Mouse (Mus musculus) heart, adult 2 months (tissue): ENCODE results near the gene Krtap31-2. TPM values are rescaled to one million over a fixed set of nuclear protein-coding genes. Genes with fewer than 3 reads are reported as not detected.

Experiments used
- DNase-seq, 2 experiments: peaks; one replicate each; pipeline ENCODE4 v3.0.0; 2021
- H3K27ac ChIP-seq: fragments of 200-600 bp; 2 replicates; pipeline ENCODE4 v1.8.1; 2022
- H3K27me3 ChIP-seq: fragments of 200-500 bp; 2 replicates; pipeline ENCODE4 v1.6.1; 2012; ENCODE audit warnings: mild to moderate bottlenecking, low read length, inconsistent platforms, mixed read lengths; ENCODE audit not compliant: control insufficient read depth, insufficient read depth
- H3K36me3 ChIP-seq: fragments of 200-500 bp; 2 replicates; pipeline ENCODE4 v1.6.1; 2012; ENCODE audit warnings: low read length, inconsistent platforms; ENCODE audit not compliant: control insufficient read depth, insufficient read depth
- H3K4me1 ChIP-seq: fragments of 200-500 bp; 2 replicates; pipeline ENCODE4 v1.6.1; 2011; ENCODE audit warnings: low read length; ENCODE audit not compliant: control insufficient read depth, insufficient read depth
- H3K4me3 ChIP-seq: fragments of 200-600 bp; 2 replicates; pipeline ENCODE4 v1.8.1; 2022
- H3K79me2 ChIP-seq: fragments of 200-500 bp; replicated peaks from 2 replicates; pipeline ENCODE4 v1.6.1; 2012; ENCODE audit warnings: mild to moderate bottlenecking, inconsistent platforms, low read length, moderate library complexity, mixed read lengths; ENCODE audit not compliant: control insufficient read depth, insufficient read depth
- H3K9ac ChIP-seq: fragments of 200-500 bp; 2 replicates; pipeline ENCODE4 v1.6.1; 2012; ENCODE audit warnings: low read depth, mild to moderate bottlenecking, control low read depth, inconsistent platforms, low read length, mixed read lengths
- CTCF ChIP-seq: fragments of 200-600 bp; IDR thresholded peaks from 2 replicates; pipeline ENCODE4 v1.8.1; 2022; ENCODE audit warnings: antibody characterized with exemption, mild to moderate bottlenecking, moderate library complexity
- EP300 ChIP-seq: fragments of 200-500 bp; IDR thresholded peaks from 2 replicates; pipeline ENCODE4 v1.6.1; 2011; ENCODE audit warnings: low read depth, low read length, control low read depth; ENCODE audit not compliant: insufficient read depth
- POLR2A ChIP-seq: fragments of 200-500 bp; IDR thresholded peaks from 2 replicates; pipeline ENCODE4 v1.6.1; 2011; ENCODE audit warnings: mild to moderate bottlenecking, low read depth, low read length, control low read depth; ENCODE audit not compliant: insufficient read depth
- WGBS: fragments of 180-500 bp; shearing (Covaris S2); methylation state at CpG from one replicate; pipeline ENCODE4 v1.1.7; 2018; 5-methylcytosine and 5-hydroxymethylcytosine counted together
- intact Hi-C: fragments of 180-260 bp; cut with DNase I; formaldehyde crosslinking; loops from one replicate; pipeline ENCODE4 v1.15.1; 2025
- polyA plus RNA-seq: library from polyadenylated mRNA; depleted of rRNA; stranded (reverse); fragments of >200 nt; gene quantifications from 2 replicates; pipeline ENCODE4 v1.2.3, GENCODE M21; 2012; rRNA removed
- total RNA-seq, 2 experiments: library from RNA; stranded (reverse); gene quantifications; 2 replicates each; pipeline ENCODE4 v1.2.3; 2021

The Krtap31-2 gene
- total and polyA plus RNA-seq, 3 experiments: not detected

- Histone ChIP-seq H3K4me1 (no peaks in the 10 kb centered on the region), H3K27me3 (no peaks in the 10 kb centered on the region; the same call in 1 of the 2 replicates), H3K4me3 (no peak overlapping the region), H3K27ac (no peak overlapping the region), H3K79me2 (no peaks in the 10 kb centered on the region), H3K9ac (no peak overlapping the region), H3K36me3 (no peaks in the 10 kb centered on the region)
- intact Hi-C loops: no loop called here
- TF ChIP-seq EP300 (no peak), CTCF (no peak), POLR2A (no peak)
- no peak for DNase-seq
- 52% methylated on average over 2 of the region's 2 CpGs for WGBS
These were observed 29.9 kb downstream of the Krtap31-2 start for GRCm38 (mm10) chr11:99965961-99966360.

GRCm38 (mm10) chr11:99978953-99979352, 42.9 kb downstream of the Krtap31-2 start, which contains the start of gene Krtap29-1:
Gene Krtap29-1, minus strand, starts transcription at chr11:99979053.
- H3K36me3 ChIP-seq: no peaks in the 10 kb centered on the region
- H3K27ac ChIP-seq: no peak within 1 kb of the TSS
- TF ChIP-seq EP300 (no peak), POLR2A (no peak)
- 75% methylated on average over 5 of the region's 5 CpGs for WGBS
- H3K79me2 ChIP-seq: no peaks in the 10 kb centered on the region
- DNase-seq: no peak
- no peak within 1 kb of the TSS for H3K4me3 ChIP-seq
- no peak within 1 kb of the TSS for H3K9ac ChIP-seq
- intact Hi-C loops: no loop called here
- H3K27me3 ChIP-seq: no peaks in the 10 kb centered on the region; the same call in 1 of the 2 replicates
- no peaks in the 10 kb centered on the region for H3K4me1 ChIP-seq

GRCm38 (mm10) chr11:99982731-99983130, 46.6 kb downstream of the Krtap31-2 start:
- H3K4me1 ChIP-seq: no peaks in the 10 kb centered on the region
- H3K9ac ChIP-seq: no peak overlapping the region
- no peak overlapping the region for H3K4me3 ChIP-seq
- TF ChIP-seq POLR2A (no peak), CTCF (no peak), EP300 (no peak)
- H3K27ac ChIP-seq: no peak overlapping the region
- DNase-seq: no peak
- 79% methylated on average over 9 of the region's 9 CpGs for WGBS
- no peaks in the 10 kb centered on the region for H3K36me3 ChIP-seq
- H3K27me3 ChIP-seq: no peaks in the 10 kb centered on the region; the same call in 1 of the 2 replicates
- intact Hi-C loops: no loop called here
- no peaks in the 10 kb centered on the region for H3K79me2 ChIP-seq

GRCm38 (mm10) chr11:99983442-99983841, 47.4 kb downstream of the Krtap31-2 start:
- TF ChIP-seq EP300 (no peak), POLR2A (no peak), CTCF (no peak)
- no peaks in the 10 kb centered on the region for H3K4me1 ChIP-seq
- intact Hi-C loops: no loop called here
- no peak overlapping the region for H3K4me3 ChIP-seq
- no peak for DNase-seq
- no peaks in the 10 kb centered on the region for H3K36me3 ChIP-seq
- no peaks in the 10 kb centered on the region for H3K79me2 ChIP-seq
- no peaks in the 10 kb centered on the region; the same call in 1 of the 2 replicates for H3K27me3 ChIP-seq
- WGBS: 78% methylated on average over 1 of the region's 1 CpGs
- no peak overlapping the region for H3K9ac ChIP-seq
- H3K27ac ChIP-seq: no peak overlapping the region

DNA sequence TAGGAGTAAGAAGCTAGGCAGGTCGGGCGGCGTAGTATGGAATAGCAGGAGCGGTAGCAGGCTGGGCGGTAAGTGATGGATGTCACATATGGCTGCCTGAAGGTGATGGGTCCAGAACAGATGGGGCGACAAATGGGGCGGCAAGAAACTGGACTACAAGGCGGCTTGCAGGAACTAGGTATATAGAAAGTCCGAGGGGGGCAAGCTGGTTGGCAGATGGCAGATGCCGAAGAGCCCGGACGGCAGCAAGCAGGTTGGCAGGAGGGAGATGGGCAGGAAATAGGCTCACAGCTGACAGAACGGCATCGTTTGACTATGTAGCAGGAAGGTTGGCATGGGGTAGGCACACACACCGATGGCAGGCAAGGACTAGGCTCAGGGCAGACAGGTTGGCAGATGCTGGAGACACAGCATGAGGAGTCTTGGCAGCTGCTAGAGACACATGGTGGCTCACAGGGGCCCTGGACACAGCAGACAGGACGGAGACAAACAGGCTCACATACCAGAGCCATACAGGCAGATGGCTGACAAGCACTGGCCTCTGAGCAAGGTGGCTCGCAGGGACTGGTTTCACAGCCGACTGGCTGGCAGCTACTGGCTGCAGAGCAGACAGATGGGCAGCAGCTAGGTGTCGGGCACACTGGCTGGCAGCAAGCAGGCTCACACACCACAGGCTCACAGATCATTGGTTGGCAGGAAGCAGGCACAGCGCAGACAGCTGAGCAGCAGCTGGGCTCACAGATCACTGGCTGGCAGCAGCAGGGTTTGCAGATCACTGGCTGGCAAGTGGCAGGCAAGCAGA, 49.4 kb downstream of the Krtap31-2 start:
- Histone ChIP-seq H3K79me2 (no peaks in the 10 kb centered on the region), H3K9ac (no peak overlapping the region), H3K27ac (no peak overlapping the region), H3K4me3 (no peak overlapping the region), H3K27me3 (no peaks in the 10 kb centered on the region; the same call in 1 of the 2 replicates), H3K36me3 (no peaks in the 10 kb centered on the region), H3K4me1 (no peaks in the 10 kb centered on the region)
- intact Hi-C loops: no loop called here
- WGBS: 74% methylated on average over 20 of the region's 20 CpGs
- TF ChIP-seq POLR2A: no peak
- no peak for TF ChIP-seq CTCF
- TF ChIP-seq EP300: no peak
- DNase-seq: peak in 1 of 2 experiments; percentile 15

- Histone ChIP-seq H3K9ac (no peak within 1 kb of the TSS), H3K27ac (no peak within 1 kb of the TSS), H3K79me2 (no peaks in the 10 kb centered on the region), H3K4me1 (no peaks in the 10 kb centered on the region), H3K27me3 (no peaks in the 10 kb centered on the region; the same call in 1 of the 2 replicates), H3K4me3 (no peak within 1 kb of the TSS), H3K36me3 (no peaks in the 10 kb centered on the region)
- no peak for DNase-seq
- no peak for TF ChIP-seq EP300
- no peak for TF ChIP-seq CTCF
- no peak for TF ChIP-seq POLR2A
- intact Hi-C loops: no loop called here
- 77% methylated on average over 8 of the region's 8 CpGs for WGBS
These were observed 50.1 kb downstream of the Krtap31-2 start, which contains the start of gene Krtap16-1 for GRCm38 (mm10) chr11:99986180-99986647. Gene Krtap16-1, minus strand, starts transcription at chr11:99986597.

Other genes starting within 250 kb of the Krtap31-2 start
Only the 30 nearest of the 32 such genes appear.
- gene Gm14180, start 202.0 kb upstream of the Krtap31-2 start, total RNA-seq: not detected
- not detected in 2 replicates for gene Gm14180, start 202.0 kb upstream of the Krtap31-2 start, polyA plus RNA-seq
- gene Gm11595, start 163.4 kb upstream of the Krtap31-2 start, total RNA-seq: not detected
- not detected in 2 replicates for gene Gm11595, start 163.4 kb upstream of the Krtap31-2 start, polyA plus RNA-seq
- not detected for gene Krtap4-8, start 155.6 kb upstream of the Krtap31-2 start, total RNA-seq
- gene Krtap4-8, start 155.6 kb upstream of the Krtap31-2 start, polyA plus RNA-seq: not detected in 2 replicates
- not detected for gene Krtap4-9, start 151.1 kb upstream of the Krtap31-2 start, total RNA-seq
- gene Krtap4-9, start 151.1 kb upstream of the Krtap31-2 start, polyA plus RNA-seq: not detected in 2 replicates
- gene Gm11596, start 142.8 kb upstream of the Krtap31-2 start, total RNA-seq: not detected
- gene Gm11596, start 142.8 kb upstream of the Krtap31-2 start, polyA plus RNA-seq: not detected in 2 replicates
- not detected for gene Gm11569, start 137.4 kb upstream of the Krtap31-2 start, total RNA-seq
- gene Gm11569, start 137.4 kb upstream of the Krtap31-2 start, polyA plus RNA-seq: not detected in 2 replicates
- gene Gm11554, start 131.8 kb upstream of the Krtap31-2 start, total RNA-seq: not detected
- not detected in 2 replicates for gene Gm11554, start 131.8 kb upstream of the Krtap31-2 start, polyA plus RNA-seq
- gene Krtap4-13, start 126.4 kb upstream of the Krtap31-2 start, total RNA-seq: not detected
- gene Krtap4-13, start 126.4 kb upstream of the Krtap31-2 start, polyA plus RNA-seq: not detected in 2 replicates
- gene Gm11564, start 120.6 kb upstream of the Krtap31-2 start, total RNA-seq: not detected
- gene Gm11564, start 120.6 kb upstream of the Krtap31-2 start, polyA plus RNA-seq: not detected in 2 replicates
- gene 2300003K06Rik, start 98.2 kb upstream of the Krtap31-2 start, total RNA-seq: not detected
- not detected in 2 replicates for gene 2300003K06Rik, start 98.2 kb upstream of the Krtap31-2 start, polyA plus RNA-seq
- gene Krtap4-16, start 84.7 kb upstream of the Krtap31-2 start, total RNA-seq: not detected
- gene Krtap4-16, start 84.7 kb upstream of the Krtap31-2 start, polyA plus RNA-seq: not detected in 2 replicates
- not detected for gene Gm11568, start 78.4 kb upstream of the Krtap31-2 start, total RNA-seq
- not detected in 2 replicates for gene Gm11568, start 78.4 kb upstream of the Krtap31-2 start, polyA plus RNA-seq
- not detected for gene Gm11559, start 71.8 kb upstream of the Krtap31-2 start, total RNA-seq
- gene Gm11559, start 71.8 kb upstream of the Krtap31-2 start, polyA plus RNA-seq: not detected in 2 replicates
- not detected for gene Krtap9-1, start 62.9 kb upstream of the Krtap31-2 start, total RNA-seq
- not detected in 2 replicates for gene Krtap9-1, start 62.9 kb upstream of the Krtap31-2 start, polyA plus RNA-seq
- gene Gm11567, start 57.1 kb upstream of the Krtap31-2 start, total RNA-seq: not detected
- gene Gm11567, start 57.1 kb upstream of the Krtap31-2 start, polyA plus RNA-seq: not detected in 2 replicates
- gene Krtap31-1, start 28.4 kb upstream of the Krtap31-2 start, total RNA-seq: not detected
- gene Krtap31-1, start 28.4 kb upstream of the Krtap31-2 start, polyA plus RNA-seq: not detected in 2 replicates
- gene Gm11565, start 21.5 kb upstream of the Krtap31-2 start, total RNA-seq: not detected
- gene Gm11565, start 21.5 kb upstream of the Krtap31-2 start, polyA plus RNA-seq: not detected in 2 replicates
- not detected for gene Krtap9-5, start 12.2 kb downstream of the Krtap31-2 start, total RNA-seq
- gene Krtap9-5, start 12.2 kb downstream of the Krtap31-2 start, polyA plus RNA-seq: not detected in 2 replicates
- gene Krtap29-1, start 42.8 kb downstream of the Krtap31-2 start, total RNA-seq: not detected
- gene Krtap29-1, start 42.8 kb downstream of the Krtap31-2 start, polyA plus RNA-seq: not detected in 2 replicates
- gene Krtap16-1, start 50.3 kb downstream of the Krtap31-2 start, total RNA-seq: not detected
- gene Krtap16-1, start 50.3 kb downstream of the Krtap31-2 start, polyA plus RNA-seq: not detected in 2 replicates
- gene Krtap17-1, start 57.7 kb downstream of the Krtap31-2 start, total RNA-seq: not detected
- not detected in 2 replicates for gene Krtap17-1, start 57.7 kb downstream of the Krtap31-2 start, polyA plus RNA-seq
- gene Krt33a, start 79.9 kb downstream of the Krtap31-2 start, total RNA-seq: not detected
- not detected in 2 replicates for gene Krt33a, start 79.9 kb downstream of the Krtap31-2 start, polyA plus RNA-seq
- not detected for gene Krt33b, start 93.6 kb downstream of the Krtap31-2 start, total RNA-seq
- not detected in 2 replicates for gene Krt33b, start 93.6 kb downstream of the Krtap31-2 start, polyA plus RNA-seq
- not detected for gene Krt34, start 105.3 kb downstream of the Krtap31-2 start, total RNA-seq
- not detected in 2 replicates for gene Krt34, start 105.3 kb downstream of the Krtap31-2 start, polyA plus RNA-seq
- not detected for gene Krt31, start 114.3 kb downstream of the Krtap31-2 start, total RNA-seq
- 0.08 TPM in 1 of 2 replicates, not detected in the other for gene Krt31, start 114.3 kb downstream of the Krtap31-2 start, polyA plus RNA-seq
- gene Krt32, start 151.9 kb downstream of the Krtap31-2 start, total RNA-seq: not detected
- not detected in 2 replicates for gene Krt32, start 151.9 kb downstream of the Krtap31-2 start, polyA plus RNA-seq
- gene Krt35, start 159.9 kb downstream of the Krtap31-2 start, total RNA-seq: not detected
- gene Krt35, start 159.9 kb downstream of the Krtap31-2 start, polyA plus RNA-seq: not detected in 2 replicates
- gene Krt36, start 169.3 kb downstream of the Krtap31-2 start, total RNA-seq: not detected
- gene Krt36, start 169.3 kb downstream of the Krtap31-2 start, polyA plus RNA-seq: 0.15 TPM in 1 of 2 replicates, not detected in the other
- not detected for gene Krt13, start 185.3 kb downstream of the Krtap31-2 start, total RNA-seq
- gene Krt13, start 185.3 kb downstream of the Krtap31-2 start, polyA plus RNA-seq: not detected in 2 replicates
- under 1 TPM in 1 of 2 experiments, not detected in 1; 0.23 TPM for gene Krt15, start 199.6 kb downstream of the Krtap31-2 start, total RNA-seq
- gene Krt15, start 199.6 kb downstream of the Krtap31-2 start, polyA plus RNA-seq: 0.26 and 5.0 TPM in 2 replicates